22 mouse cellular contexts compared by ENCODE assay signal in the genomic region with DNA sequence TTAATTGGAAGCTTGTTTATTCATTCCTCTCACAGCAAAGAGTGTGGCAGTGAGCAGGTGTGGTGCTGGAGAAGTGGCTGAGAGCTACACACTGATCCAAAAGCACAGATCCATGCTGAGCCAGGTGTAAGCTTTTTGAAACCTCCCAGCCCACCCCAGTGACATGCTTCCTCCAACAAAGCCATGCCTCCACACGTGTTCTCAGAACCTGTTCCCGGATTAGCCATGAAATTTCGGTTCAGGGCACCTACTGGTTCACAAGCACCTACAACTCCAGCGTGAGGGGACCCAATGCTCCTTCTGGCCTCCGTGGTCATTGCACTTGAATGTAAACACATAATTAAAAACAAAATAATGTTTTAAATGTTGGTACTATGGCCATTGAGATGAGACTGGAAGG.
"Had no signal": no experiment of that assay in that cellular context is flagged by ENCODE, and none has a peak within 500 bp of the region (broad histone marks: within the 10 kb centered on the region; RNA-seq: fewer than 3 reads in every experiment).

No protein-coding gene starts in this region.

- H3K36me3 ChIP-seq: hindbrain, embryonic 13.5 days; hindbrain, embryonic 15.5 days had no signal

- H3K9me3 ChIP-seq: heart, embryonic 13.5 days; heart, embryonic 15.5 days; hindbrain, embryonic 13.5 days; hindbrain, embryonic 15.5 days; limb, embryonic 10.5 days; limb, embryonic 12.5 days; liver, embryonic 13.5 days had no signal

- H3K4me1 ChIP-seq: hindbrain, embryonic 13.5 days; hindbrain, embryonic 15.5 days; limb, embryonic 10.5 days; limb, embryonic 12.5 days had no signal

- H3K4me3 ChIP-seq: heart, adult 2 months; heart, embryonic 13.5 days; heart, embryonic 15.5 days; hindbrain, embryonic 13.5 days; hindbrain, embryonic 15.5 days; layer of hippocampus, adult 2 months; left cerebral cortex, adult 2 months; limb, embryonic 10.5 days; limb, embryonic 12.5 days; liver, embryonic 13.5 days had no signal

- H3K27me3 ChIP-seq: heart, embryonic 13.5 days; heart, embryonic 15.5 days; hindbrain, embryonic 13.5 days; hindbrain, embryonic 15.5 days; limb, embryonic 12.5 days; liver, embryonic 13.5 days had no signal

- DNase-seq: gastrocnemius, postnatal 14 days; gastrocnemius, postnatal 36 days; heart, adult 2 months; heart, postnatal 14 days; heart, postnatal 36 days; kidney, adult 11 months; kidney, adult 2 months; kidney, adult 9 months; kidney, postnatal 10 days; kidney, postnatal 25 days; kidney, postnatal 4 days; liver; liver, embryonic 13.5 days had no signal

- H3K27ac ChIP-seq: heart, adult 2 months; heart, embryonic 13.5 days; heart, embryonic 15.5 days; hindbrain, embryonic 13.5 days; hindbrain, embryonic 15.5 days; hindbrain, postnatal 0 days; layer of hippocampus, adult 2 months; left cerebral cortex, adult 2 months; limb, embryonic 10.5 days; limb, embryonic 12.5 days; liver, embryonic 13.5 days had no signal
